Mouse (Mus musculus): Measurements from ENCODE around the gene Mrpl4. TPM values are rescaled to one million over a fixed set of nuclear protein-coding genes. Genes with fewer than 3 reads are reported as not detected.
"Not testable (repeated sequence)": the region's sequence is repeated elsewhere in the genome, so short reads cannot be mapped to it uniquely, and the experiment has no call there.

The Mrpl4 gene
- polyA plus RNA-seq, 1 experiment from 2014 or later, result 166 TPM

GRCm38 (mm10) chr9:20998337-20998736 lies 4.2 kb upstream of the Mrpl4 start:
- peak; percentile 77 for DNase-seq
- H3K27me3 ChIP-seq (ENCODE audit: insufficient read depth, low read length); H3K27ac ChIP-seq (ENCODE audit: low read depth); H3K4me3 ChIP-seq (ENCODE audit: low read depth, low read length); H3K9ac ChIP-seq; ATAC-seq (ENCODE audit: insufficient read depth); H3K4me2 ChIP-seq; H3K9me3 ChIP-seq (ENCODE audit: low read depth, low read length); H3K36me3 ChIP-seq (ENCODE audit: insufficient read depth); H3K4me1 ChIP-seq (ENCODE audit: insufficient read depth): not testable (repeated sequence)
- 50% methylated on average over 1 of the region's 1 CpGs for WGBS
- TF ChIP-seq CTCF (IDR thresholded peaks at IDR 0.05; ENCODE audit: low read depth), result peak; percentile 70

GRCm38 (mm10) chr9:21000811-21001210 lies 1.7 kb upstream of the Mrpl4 start:
- peaks cover 12% of the 10 kb centered on the region for H3K36me3 ChIP-seq (ENCODE audit: insufficient read depth)
- H3K27ac ChIP-seq (ENCODE audit: low read depth), result no peak overlapping the region
- no peaks in the 10 kb centered on the region for H3K27me3 ChIP-seq (ENCODE audit: insufficient read depth, low read length)
- no peaks in the 10 kb centered on the region for H3K4me1 ChIP-seq (ENCODE audit: insufficient read depth)
- no peak overlapping the region; the same call in 1 of the 2 replicates for H3K9ac ChIP-seq
- H3K9me3 ChIP-seq (ENCODE audit: low read depth, low read length), result no peaks in the 10 kb centered on the region
- H3K4me2 ChIP-seq, result no peak overlapping the region
- ATAC-seq (ENCODE audit: insufficient read depth) (no peak), DNase-seq (peak; percentile 62)
- no peak overlapping the region for H3K4me3 ChIP-seq (ENCODE audit: low read depth, low read length)
- peak; percentile 62 for TF ChIP-seq CTCF (IDR thresholded peaks at IDR 0.05; ENCODE audit: low read depth)

GRCm38 (mm10) chr9:21001651-21002200 lies 812 bp upstream of the Mrpl4 start:
- ATAC-seq (ENCODE audit: insufficient read depth) (no peak), DNase-seq (no peak)
- no peak for TF ChIP-seq CTCF (IDR thresholded peaks at IDR 0.05; ENCODE audit: low read depth)
- Histone ChIP-seq H3K4me3 (ENCODE audit: low read depth, low read length) (peak overlapping the region; percentile 78), H3K4me2 (peak overlapping the region; percentile 89; the same call in 1 of the 2 replicates), H3K36me3 (ENCODE audit: insufficient read depth) (peaks cover 20% of the 10 kb centered on the region), H3K9me3 (ENCODE audit: low read depth, low read length) (no peaks in the 10 kb centered on the region), H3K27me3 (ENCODE audit: insufficient read depth, low read length) (no peaks in the 10 kb centered on the region), H3K27ac (ENCODE audit: low read depth) (no peak overlapping the region), H3K4me1 (ENCODE audit: insufficient read depth) (no peaks in the 10 kb centered on the region), H3K9ac (no peak overlapping the region)
- WGBS, result 45% methylated on average over 6 of the region's 6 CpGs

DNA sequence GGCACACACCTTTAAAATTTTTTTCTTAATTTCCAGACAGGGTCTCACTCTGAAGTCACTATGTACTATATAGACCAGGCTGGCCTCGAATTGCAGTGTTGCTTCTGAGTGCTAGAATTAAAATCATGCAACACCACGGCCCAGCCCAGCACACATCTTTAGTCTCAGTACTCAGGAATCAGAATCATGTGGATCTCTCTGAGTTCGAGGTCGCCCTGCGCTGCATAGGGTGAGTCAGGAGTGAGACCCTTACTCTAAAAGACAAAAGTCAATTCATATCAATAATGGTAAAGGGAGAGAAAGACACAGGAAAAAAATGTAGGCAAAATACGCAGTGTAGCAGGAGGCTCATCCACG lies 290 bp upstream of the Mrpl4 start:
- no peak for TF ChIP-seq CTCF (IDR thresholded peaks at IDR 0.05; ENCODE audit: low read depth)
- Histone ChIP-seq H3K4me2 (peak overlapping the region; percentile 89), H3K36me3 (ENCODE audit: insufficient read depth) (peaks cover 25% of the 10 kb centered on the region), H3K9me3 (ENCODE audit: low read depth, low read length) (no peaks in the 10 kb centered on the region), H3K4me3 (ENCODE audit: low read depth, low read length) (peak overlapping the region; percentile 78), H3K4me1 (ENCODE audit: insufficient read depth) (no peaks in the 10 kb centered on the region), H3K27ac (ENCODE audit: low read depth) (peak overlapping the region; percentile 84), H3K27me3 (ENCODE audit: insufficient read depth, low read length) (no peaks in the 10 kb centered on the region), H3K9ac (peak overlapping the region; percentile 85)
- 0 out of 2 replicates have a peak, but pooled peaks have one; percentile 24 for ATAC-seq (ENCODE audit: insufficient read depth)
- WGBS, result 10% methylated on average over 7 of the region's 7 CpGs
- peak; percentile 33 for DNase-seq

DNA sequence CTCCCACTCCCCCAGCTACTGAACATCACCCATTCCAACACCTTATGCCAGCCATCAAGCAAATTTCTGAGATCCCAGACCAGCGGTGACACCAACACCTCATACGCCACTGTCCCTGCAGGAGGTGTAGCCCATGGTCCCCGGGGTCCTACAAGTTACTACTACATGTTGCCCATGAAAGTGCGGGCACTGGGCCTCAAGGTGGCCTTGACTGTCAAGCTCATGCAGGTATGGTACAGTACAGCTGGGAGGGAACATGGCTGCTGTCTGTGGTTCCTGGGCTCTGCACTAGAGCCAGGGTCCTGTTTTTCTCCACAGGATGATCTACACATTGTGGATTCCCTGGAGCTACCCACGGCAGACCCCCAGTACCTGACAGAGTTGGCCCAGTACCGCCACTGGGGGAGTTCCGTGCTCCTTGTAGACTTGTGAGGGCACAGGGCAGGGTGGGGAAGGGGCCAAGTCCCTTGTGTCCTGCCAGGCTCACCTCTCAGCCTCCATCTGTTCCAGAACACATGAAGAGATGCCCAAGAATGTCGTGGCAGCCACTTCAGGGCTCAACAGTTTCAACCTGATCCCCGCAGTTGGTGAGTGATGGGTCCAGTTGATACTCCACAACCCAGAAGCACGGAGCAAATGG lies 4.9 kb downstream of the Mrpl4 start:
- TF ChIP-seq CTCF (IDR thresholded peaks at IDR 0.05; ENCODE audit: low read depth), result no peak
- no peaks in the 10 kb centered on the region for H3K9me3 ChIP-seq (ENCODE audit: low read depth, low read length)
- H3K9ac ChIP-seq, result no peak overlapping the region
- H3K4me2 ChIP-seq, result no peak overlapping the region
- no peak overlapping the region for H3K4me3 ChIP-seq (ENCODE audit: low read depth, low read length)
- H3K27ac ChIP-seq (ENCODE audit: low read depth), result no peak overlapping the region
- ATAC-seq (ENCODE audit: insufficient read depth) (no peak), DNase-seq (no peak)
- no peaks in the 10 kb centered on the region for H3K4me1 ChIP-seq (ENCODE audit: insufficient read depth)
- H3K36me3 ChIP-seq (ENCODE audit: insufficient read depth), result peaks cover 45% of the 10 kb centered on the region
- 92% methylated on average over 10 of the region's 10 CpGs for WGBS
- no peaks in the 10 kb centered on the region for H3K27me3 ChIP-seq (ENCODE audit: insufficient read depth, low read length)

- Histone ChIP-seq H3K27me3 (ENCODE audit: insufficient read depth, low read length) (no peaks in the 10 kb centered on the region), H3K27ac (ENCODE audit: low read depth) (no peak overlapping the region), H3K4me3 (ENCODE audit: low read depth, low read length) (no peak overlapping the region), H3K4me2 (no peak overlapping the region), H3K9me3 (ENCODE audit: low read depth, low read length) (no peaks in the 10 kb centered on the region), H3K9ac (no peak overlapping the region), H3K36me3 (ENCODE audit: insufficient read depth) (peaks cover 45% of the 10 kb centered on the region), H3K4me1 (ENCODE audit: insufficient read depth) (no peaks in the 10 kb centered on the region)
- WGBS, result 79% methylated on average over 7 of the region's 7 CpGs
- DNase-seq (no peak), ATAC-seq (ENCODE audit: insufficient read depth) (no peak)
- TF ChIP-seq CTCF (IDR thresholded peaks at IDR 0.05; ENCODE audit: low read depth), result peak; percentile 21; the same call in 1 of the 2 replicates
Observed at GRCm38 (mm10) chr9:21008007-21008406, 5.5 kb downstream of the Mrpl4 start.

DNA sequence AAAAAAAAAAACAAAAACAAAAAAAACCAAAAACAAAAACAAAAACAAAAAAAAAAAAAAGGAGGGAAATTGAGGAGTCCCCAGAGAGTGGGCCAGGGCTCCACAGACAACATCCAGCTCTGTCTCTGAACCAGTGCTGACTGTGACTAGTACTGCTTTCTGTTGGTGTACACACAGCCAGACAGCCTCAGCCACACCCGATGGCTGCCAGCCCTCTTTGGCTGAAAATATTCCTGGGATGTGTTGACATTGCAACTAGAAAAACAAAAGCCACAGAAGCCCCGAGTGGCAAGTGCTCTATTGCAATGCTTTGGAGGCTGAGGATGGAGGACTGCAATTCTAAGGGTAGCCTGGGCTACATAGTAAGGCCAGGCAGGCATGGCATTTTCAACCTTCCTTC lies 7.8 kb downstream of the Mrpl4 start:
- no peak for TF ChIP-seq CTCF (IDR thresholded peaks at IDR 0.05; ENCODE audit: low read depth)

More for the DNA sequence above, 7.8 kb downstream of the Mrpl4 start:
- Histone ChIP-seq H3K27me3 (ENCODE audit: insufficient read depth, low read length) (peaks cover 7% of the 10 kb centered on the region; the same call in 1 of the 2 replicates), H3K4me1 (ENCODE audit: insufficient read depth) (no peaks in the 10 kb centered on the region; the same call in 1 of the 2 replicates), H3K9me3 (ENCODE audit: low read depth, low read length) (no peaks in the 10 kb centered on the region), H3K9ac (no peak overlapping the region), H3K27ac (ENCODE audit: low read depth) (no peak overlapping the region), H3K36me3 (ENCODE audit: insufficient read depth) (peaks cover 35% of the 10 kb centered on the region), H3K4me2 (no peak overlapping the region), H3K4me3 (ENCODE audit: low read depth, low read length) (no peak overlapping the region)
- DNase-seq (peak; percentile 50), ATAC-seq (ENCODE audit: insufficient read depth) (no peak)
- 30% methylated on average over 2 of the region's 2 CpGs for WGBS
